ENCODE assay signal across 8 mouse cellular contexts in the genomic region with DNA sequence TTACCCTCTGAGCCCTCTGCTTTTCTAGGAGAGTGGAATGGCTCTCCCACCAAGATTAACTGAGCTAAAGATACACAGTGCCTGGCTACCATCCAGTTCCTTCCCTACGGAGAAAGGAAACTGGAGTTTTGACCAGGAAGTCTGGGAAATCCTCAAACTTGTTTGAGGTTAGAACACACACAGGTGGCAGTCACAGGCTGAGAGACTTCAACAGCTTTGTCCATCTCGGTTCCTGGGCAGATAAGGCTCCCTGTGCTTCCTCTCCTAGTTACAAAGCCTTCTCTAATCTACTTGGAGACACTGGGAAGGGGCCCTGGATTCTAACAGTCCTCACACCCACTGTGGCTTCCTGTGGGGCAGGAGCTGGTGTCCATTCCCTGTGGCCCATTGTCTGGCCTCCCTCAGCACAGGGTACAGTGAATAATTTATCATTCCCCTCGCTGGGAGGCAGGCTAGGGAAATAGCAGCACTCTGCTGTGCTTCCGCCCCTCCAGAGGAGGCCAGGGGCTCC. TPM values are rescaled to one million over a fixed set of nuclear protein-coding genes. Genes with fewer than 3 reads are reported as not detected.
DNase-seq lines count a peak whose midpoint lies in the region; ATAC-seq lines count a peak whose summit lies in the region.

No protein-coding gene starts in this region.

- no peaks in the 10 kb centered on the region for H3K36me3 ChIP-seq in heart, embryonic 15.5 days
- H3K36me3 ChIP-seq in midbrain, embryonic 16.5 days (ENCODE audit: control insufficient read depth, insufficient read depth, low read length) = peaks cover 8% of the 10 kb centered on the region

- H3K27me3 ChIP-seq in heart, embryonic 15.5 days = no peaks in the 10 kb centered on the region
- no peaks in the 10 kb centered on the region for H3K27me3 ChIP-seq in midbrain, embryonic 16.5 days (ENCODE audit: control insufficient read depth, insufficient read depth, low read depth, low read length)

- H3K27ac ChIP-seq in heart, embryonic 15.5 days = peak overlapping the region; percentile 94
- H3K27ac ChIP-seq in midbrain, embryonic 16.5 days (ENCODE audit: low read length) = peak overlapping the region; percentile 23; the same call in 1 of the 2 replicates

- 0 out of 2 replicates have a peak, but pooled peaks have one; percentile 11 for ATAC-seq in heart, embryonic 15.5 days (replicated peaks; ENCODE audit: insufficient number of reproducible peaks, insufficient read depth, low FRiP score, low read depth)
- ATAC-seq in midbrain, embryonic 16.5 days = no peak
- ATAC-seq in CD4-positive, CD25-positive, alpha-beta regulatory T cell, adult 4 months = no peak

- peaks cover 75% of the 10 kb centered on the region for H3K4me1 ChIP-seq in heart, embryonic 15.5 days (replicated peaks)
- H3K4me1 ChIP-seq in midbrain, embryonic 16.5 days (ENCODE audit: control insufficient read depth, insufficient read depth, low read length) = peaks cover 40% of the 10 kb centered on the region

- peak overlapping the region; percentile 80 for H3K4me3 ChIP-seq in heart, embryonic 15.5 days
- peak overlapping the region; percentile 83 for H3K4me3 ChIP-seq in midbrain, embryonic 16.5 days (ENCODE audit: low read depth, low read length)

- H3K4me2 ChIP-seq in heart, embryonic 15.5 days = peak overlapping the region; percentile 89
- H3K4me2 ChIP-seq in midbrain, embryonic 16.5 days (ENCODE audit: low read length) = peak overlapping the region; percentile 92

- DNase-seq in embryo, embryonic 10 days (ENCODE audit: low spot score) = peak; percentile 61
- no peak for DNase-seq in embryo, embryonic 9.5 days (ENCODE audit: extremely low spot score)
- DNase-seq in kidney, postnatal 14 days = peak; percentile 75
- DNase-seq in layer of hippocampus, adult 11-12 months (ENCODE audit: low spot score) = no peak
- no peak for DNase-seq in urinary bladder, postnatal 36 days (ENCODE audit: low spot score in 2 of 2)

- H3K9me3 ChIP-seq in heart, embryonic 15.5 days (replicated peaks) = no peaks in the 10 kb centered on the region
- H3K9me3 ChIP-seq in midbrain, embryonic 16.5 days (replicated peaks; ENCODE audit: control insufficient read depth, low read length, poor library complexity, severe bottlenecking) = no peaks in the 10 kb centered on the region

- WGBS in heart, embryonic 15.5 days = 15% methylated on average over 4 of the region's 4 CpGs
- 14% methylated on average over 4 of the region's 4 CpGs for WGBS in midbrain, embryonic 16.5 days

- H3K9ac ChIP-seq in heart, embryonic 15.5 days = peak overlapping the region; percentile 87
- H3K9ac ChIP-seq in midbrain, embryonic 16.5 days (ENCODE audit: low read depth, low read length) = peak overlapping the region; percentile 94

RNA-seq across cellular contexts. Expression of gene Gdpd5, which starts 2.9 kb away (rescaled TPM):
- 20.8 and 26.1 TPM in 2 replicates for polyA plus RNA-seq in heart, embryonic 15.5 days (2015; fragmentation: Nextera tagmentation; extraction: Ambion mirVana)
- polyA plus RNA-seq in midbrain, embryonic 16.5 days (2015; fragmentation: Nextera tagmentation; extraction: Ambion mirVana) = 45.0 and 55.6 TPM in 2 replicates
- polyA plus RNA-seq in CD4-positive, CD25-positive, alpha-beta regulatory T cell, adult 4 months (2017; shearing (Covaris generic)) = 10 to 100 TPM; 13.6 to 21.0 TPM

RNA-seq across cellular contexts. Expression of gene Serpinh1, which starts 31.1 kb away (rescaled TPM):
- 1,031 and 1,221 TPM in 2 replicates for polyA plus RNA-seq in heart, embryonic 15.5 days (2015; fragmentation: Nextera tagmentation; extraction: Ambion mirVana)
- 185 and 203 TPM in 2 replicates for polyA plus RNA-seq in midbrain, embryonic 16.5 days (2015; fragmentation: Nextera tagmentation; extraction: Ambion mirVana)
- polyA plus RNA-seq in CD4-positive, CD25-positive, alpha-beta regulatory T cell, adult 4 months (2017; shearing (Covaris generic)) = under 1 TPM in 1 of 2 experiments, not detected in 1; 0.15 TPM

Comparison
In these comparisons a context has a peak if more than half of its experiments do, and no peak if none do; other contexts are left out.
1. DNase-seq: peak in embryo, embryonic 10 days (single experiment) and kidney, postnatal 14 days (single experiment); none in embryo, embryonic 9.5 days (single experiment), layer of hippocampus, adult 11-12 months (single experiment) and urinary bladder, postnatal 36 days (0 of 2).
2. RNA of gene Serpinh1, which starts 31.1 kb away (polyA plus RNA-seq): 1,031 to 1,221 TPM in heart, embryonic 15.5 days and 185 to 203 TPM in midbrain, embryonic 16.5 days; 0.15 TPM in CD4-positive, CD25-positive, alpha-beta regulatory T cell, adult 4 months; every median in the first group is over 100 times any median in the second.